Mouse (Mus musculus): ENCODE measurements around the gene Wasf3. TPM values are rescaled to one million over a fixed set of nuclear protein-coding genes. Genes with fewer than 3 reads are reported as not detected.

Gene Wasf3
- polyA plus RNA-seq, 1 experiment: not detected

DNA sequence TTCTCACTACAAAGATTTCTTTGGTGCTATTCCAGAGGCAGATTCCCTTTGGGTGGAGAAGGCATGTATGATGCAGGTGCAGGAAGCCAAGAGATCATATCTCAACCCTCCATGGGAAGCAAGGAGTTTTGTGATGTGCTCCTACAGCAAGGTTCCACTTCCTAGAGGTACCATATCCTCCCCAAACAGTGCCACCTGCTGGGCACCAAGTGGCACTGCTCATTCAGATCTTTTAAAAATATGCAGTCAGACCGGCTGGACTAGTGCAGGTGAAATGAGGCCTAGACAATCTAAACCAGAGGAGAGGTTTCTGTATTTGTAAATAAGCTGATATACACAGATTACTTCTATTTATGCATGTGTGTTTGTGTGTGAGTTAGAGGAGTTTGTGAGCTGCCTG lies 35.3 kb downstream of the Wasf3 start:
- Histone ChIP-seq H3K36me3 (ENCODE audit: control insufficient read depth, insufficient read depth) (no peaks in the 10 kb centered on the region), H3ac (ENCODE audit: control insufficient read depth, insufficient read length, low read depth) (no peak overlapping the region), H3K27me3 (ENCODE audit: control insufficient read depth, insufficient read depth, insufficient read length) (no peaks in the 10 kb centered on the region), H3K4me3 (ENCODE audit: insufficient read depth, poor library complexity, severe bottlenecking) (no peak overlapping the region), H3K79me2 (ENCODE audit: control insufficient read depth, insufficient read depth) (no peaks in the 10 kb centered on the region), H3K79me3 (ENCODE audit: low read depth) (no peaks in the 10 kb centered on the region)
- TF ChIP-seq FOSL1 (IDR thresholded peaks at IDR 0.05; ENCODE audit: insufficient read depth, low read length, poor library complexity, severe bottlenecking) (no peak), CTCF (IDR thresholded peaks at IDR 0.05; ENCODE audit: control insufficient read depth, insufficient read depth, insufficient read length) (no peak), MYOG (IDR thresholded peaks at IDR 0.05; ENCODE audit: control insufficient read depth, extremely low read depth, insufficient read length) (no peak), MYOD1 (IDR thresholded peaks at IDR 0.05; ENCODE audit: control insufficient read depth, insufficient read length, low read depth) (no peak), CEBPB (IDR thresholded peaks at IDR 0.05; ENCODE audit: low read depth) (no peak)

DNA sequence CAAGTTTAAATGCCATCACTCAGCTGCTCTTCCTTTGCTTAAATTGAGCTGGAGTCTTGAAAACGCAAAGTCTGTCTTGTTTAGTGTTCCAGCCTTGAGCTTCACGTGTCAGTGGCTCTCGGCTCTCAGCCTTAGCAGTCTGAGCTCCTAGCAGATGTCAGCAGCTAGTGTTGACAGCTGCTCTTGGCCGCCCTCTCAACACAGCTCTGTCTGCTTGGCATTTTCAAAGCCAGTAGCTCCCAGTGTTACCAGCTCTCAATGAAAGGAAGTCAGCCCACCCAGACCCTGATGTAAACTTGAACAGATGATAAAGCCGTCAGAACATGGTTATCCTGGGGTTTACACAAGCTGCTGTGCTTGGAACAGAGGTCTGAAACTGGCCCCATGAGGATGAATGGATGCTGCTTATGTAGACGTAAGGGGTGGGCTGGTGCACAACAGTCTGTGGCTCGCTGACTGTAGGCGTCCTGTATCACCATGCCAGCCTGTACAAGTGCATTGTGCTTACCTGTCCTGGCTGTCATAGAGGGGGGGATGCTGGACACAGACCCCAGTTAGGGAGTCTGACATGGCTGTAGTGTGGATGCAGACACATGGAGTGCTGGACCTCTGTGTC lies 40.0 kb downstream of the Wasf3 start:
- H3K36me3 ChIP-seq (ENCODE audit: control insufficient read depth, insufficient read depth): no peaks in the 10 kb centered on the region
- no peaks in the 10 kb centered on the region for H3K79me3 ChIP-seq (ENCODE audit: low read depth)
- no peaks in the 10 kb centered on the region for H3K79me2 ChIP-seq (ENCODE audit: control insufficient read depth, insufficient read depth)
- TF ChIP-seq CTCF (IDR thresholded peaks at IDR 0.05; ENCODE audit: control insufficient read depth, insufficient read depth, insufficient read length) (no peak), MYOD1 (IDR thresholded peaks at IDR 0.05; ENCODE audit: control insufficient read depth, insufficient read length, low read depth) (no peak), FOSL1 (IDR thresholded peaks at IDR 0.05; ENCODE audit: insufficient read depth, low read length, poor library complexity, severe bottlenecking) (no peak), CEBPB (IDR thresholded peaks at IDR 0.05; ENCODE audit: low read depth) (no peak), MAX (IDR thresholded peaks at IDR 0.05) (no peak)
- no peak overlapping the region for H3ac ChIP-seq (ENCODE audit: control insufficient read depth, insufficient read length, low read depth)
- no peak overlapping the region for H3K4me3 ChIP-seq (ENCODE audit: insufficient read depth, poor library complexity, severe bottlenecking)
- H3K27me3 ChIP-seq (ENCODE audit: control insufficient read depth, insufficient read depth, insufficient read length): no peaks in the 10 kb centered on the region

DNA sequence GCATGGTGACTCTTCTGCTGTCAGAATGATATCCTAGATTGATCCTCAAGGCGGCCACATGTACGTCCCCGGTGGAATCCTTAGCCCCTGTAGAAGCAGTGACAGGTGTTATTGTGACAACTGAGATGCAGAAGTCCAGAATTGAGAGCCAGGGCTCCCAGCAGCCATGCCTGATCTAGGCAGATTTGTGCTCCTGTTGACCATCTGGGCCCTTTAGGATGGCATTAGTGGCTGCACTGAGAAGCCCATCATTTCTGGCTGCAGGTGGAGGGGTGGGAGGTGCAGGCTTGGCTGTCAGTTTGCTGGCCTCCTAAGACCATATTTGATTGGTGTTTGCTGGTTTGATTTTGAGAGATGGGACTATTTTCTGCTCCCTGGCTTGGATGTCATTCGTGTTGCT lies 40.9 kb downstream of the Wasf3 start:
- Histone ChIP-seq H3K36me3 (ENCODE audit: control insufficient read depth, insufficient read depth) (no peaks in the 10 kb centered on the region), H3K4me3 (ENCODE audit: insufficient read depth, poor library complexity, severe bottlenecking) (no peak overlapping the region), H3K27me3 (ENCODE audit: control insufficient read depth, insufficient read depth, insufficient read length) (no peaks in the 10 kb centered on the region), H3ac (ENCODE audit: control insufficient read depth, insufficient read length, low read depth) (no peak overlapping the region), H3K79me2 (ENCODE audit: control insufficient read depth, insufficient read depth) (no peaks in the 10 kb centered on the region), H3K79me3 (ENCODE audit: low read depth) (no peaks in the 10 kb centered on the region)
- TF ChIP-seq FOSL1 (IDR thresholded peaks at IDR 0.05; ENCODE audit: insufficient read depth, low read length, poor library complexity, severe bottlenecking): no peak
- TF ChIP-seq MYOD1 (IDR thresholded peaks at IDR 0.05; ENCODE audit: control insufficient read depth, insufficient read length, low read depth): no peak
- TF ChIP-seq CTCF (IDR thresholded peaks at IDR 0.05; ENCODE audit: control insufficient read depth, insufficient read depth, insufficient read length): no peak
- TF ChIP-seq MAX (IDR thresholded peaks at IDR 0.05): no peak
- TF ChIP-seq MYOG (IDR thresholded peaks at IDR 0.05; ENCODE audit: control insufficient read depth, extremely low read depth, insufficient read length): no peak
- TF ChIP-seq CEBPB (IDR thresholded peaks at IDR 0.05; ENCODE audit: low read depth): no peak
- no peak for TF ChIP-seq USF1 (IDR thresholded peaks at IDR 0.05; ENCODE audit: low read depth)

DNA sequence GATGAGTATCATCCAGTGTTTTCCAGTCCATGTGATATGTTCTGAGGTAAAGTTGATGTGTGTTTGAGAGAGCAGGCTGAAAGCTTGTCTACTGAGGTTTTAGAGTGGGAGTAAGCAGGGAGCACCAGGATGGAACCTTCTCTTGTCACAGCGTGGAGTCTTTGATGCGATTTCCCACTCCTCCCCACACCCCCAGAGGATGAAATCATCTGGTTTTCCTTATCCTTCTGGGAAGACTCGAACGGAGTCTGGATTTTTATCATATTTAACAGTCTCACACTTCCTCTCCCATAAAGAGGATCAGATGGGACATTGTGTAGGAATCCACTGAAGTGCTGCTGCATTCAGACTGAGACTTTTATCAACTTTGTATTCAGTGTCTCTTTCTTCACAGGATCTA lies 43.3 kb downstream of the Wasf3 start:
- TF ChIP-seq MYOD1 (IDR thresholded peaks at IDR 0.05; ENCODE audit: control insufficient read depth, insufficient read length, low read depth): no peak
- no peak for TF ChIP-seq MYOG (IDR thresholded peaks at IDR 0.05; ENCODE audit: control insufficient read depth, extremely low read depth, insufficient read length)
- TF ChIP-seq CEBPB (IDR thresholded peaks at IDR 0.05; ENCODE audit: low read depth): no peak
- no peak for TF ChIP-seq CTCF (IDR thresholded peaks at IDR 0.05; ENCODE audit: control insufficient read depth, insufficient read depth, insufficient read length)
- TF ChIP-seq MAX (IDR thresholded peaks at IDR 0.05): no peak
- TF ChIP-seq FOSL1 (IDR thresholded peaks at IDR 0.05; ENCODE audit: insufficient read depth, low read length, poor library complexity, severe bottlenecking): no peak
- no peak for TF ChIP-seq USF1 (IDR thresholded peaks at IDR 0.05; ENCODE audit: low read depth)
- H3K79me2 ChIP-seq (ENCODE audit: control insufficient read depth, insufficient read depth): no peaks in the 10 kb centered on the region
- H3K36me3 ChIP-seq (ENCODE audit: control insufficient read depth, insufficient read depth): no peaks in the 10 kb centered on the region
- H3K27me3 ChIP-seq (ENCODE audit: control insufficient read depth, insufficient read depth, insufficient read length): no peaks in the 10 kb centered on the region
- no peak overlapping the region for H3K4me3 ChIP-seq (ENCODE audit: insufficient read depth, poor library complexity, severe bottlenecking)
- H3ac ChIP-seq (ENCODE audit: control insufficient read depth, insufficient read length, low read depth): no peak overlapping the region
- H3K79me3 ChIP-seq (ENCODE audit: low read depth): no peaks in the 10 kb centered on the region

DNA sequence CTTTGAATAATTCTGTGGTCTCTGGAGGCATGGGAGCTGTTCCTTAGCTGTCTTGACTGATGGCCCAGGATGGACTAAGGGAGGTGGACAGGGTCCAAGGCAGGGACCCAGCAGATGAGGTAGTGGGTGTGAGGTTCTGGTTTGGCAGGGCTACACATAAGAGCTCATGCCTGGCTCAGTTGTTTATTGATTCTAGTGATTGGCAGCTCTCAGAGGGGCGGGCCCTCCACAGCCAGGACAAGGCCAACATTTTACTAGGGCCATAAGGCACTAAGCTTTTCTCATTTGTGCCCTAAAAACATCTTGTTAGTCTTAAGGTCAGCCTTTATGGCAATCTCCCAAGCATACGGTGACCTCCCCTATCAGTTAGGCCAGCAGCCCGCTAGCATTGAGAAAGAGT lies 47.0 kb downstream of the Wasf3 start:
- no peaks in the 10 kb centered on the region for H3K36me3 ChIP-seq (ENCODE audit: control insufficient read depth, insufficient read depth)
- no peak overlapping the region for H3K4me3 ChIP-seq (ENCODE audit: insufficient read depth, poor library complexity, severe bottlenecking)
- no peaks in the 10 kb centered on the region for H3K27me3 ChIP-seq (ENCODE audit: control insufficient read depth, insufficient read depth, insufficient read length)
- no peak overlapping the region for H3ac ChIP-seq (ENCODE audit: control insufficient read depth, insufficient read length, low read depth)
- TF ChIP-seq USF1 (IDR thresholded peaks at IDR 0.05; ENCODE audit: low read depth) (no peak), FOSL1 (IDR thresholded peaks at IDR 0.05; ENCODE audit: insufficient read depth, low read length, poor library complexity, severe bottlenecking) (no peak), MYOG (IDR thresholded peaks at IDR 0.05; ENCODE audit: control insufficient read depth, extremely low read depth, insufficient read length) (no peak), CEBPB (IDR thresholded peaks at IDR 0.05; ENCODE audit: low read depth) (no peak), MYOD1 (IDR thresholded peaks at IDR 0.05; ENCODE audit: control insufficient read depth, insufficient read length, low read depth) (no peak), MAX (IDR thresholded peaks at IDR 0.05) (no peak), CTCF (IDR thresholded peaks at IDR 0.05; ENCODE audit: control insufficient read depth, insufficient read depth, insufficient read length) (no peak)
- no peaks in the 10 kb centered on the region for H3K79me2 ChIP-seq (ENCODE audit: control insufficient read depth, insufficient read depth)
- no peaks in the 10 kb centered on the region for H3K79me3 ChIP-seq (ENCODE audit: low read depth)

DNA sequence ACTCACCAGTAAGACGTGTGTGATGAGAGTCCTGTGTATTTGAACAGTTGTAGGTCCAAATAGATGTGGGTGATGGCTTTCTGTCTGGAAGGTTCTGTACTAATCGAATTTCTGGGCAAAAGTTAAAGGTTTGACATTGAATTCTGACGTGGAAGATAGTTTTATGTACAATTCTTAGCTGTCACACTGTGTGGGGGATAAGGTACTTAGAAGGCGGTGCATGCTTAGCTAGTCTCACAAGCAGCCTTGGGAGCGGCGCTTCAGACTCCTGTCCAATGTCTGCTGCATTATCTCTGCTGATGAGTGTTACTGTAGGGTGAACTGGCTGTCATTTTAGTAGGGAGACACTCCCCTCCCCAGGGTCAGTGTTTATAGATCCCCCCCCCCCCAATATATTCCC lies 47.7 kb downstream of the Wasf3 start:
- Histone ChIP-seq H3K4me3 (ENCODE audit: insufficient read depth, poor library complexity, severe bottlenecking) (no peak overlapping the region), H3K27me3 (ENCODE audit: control insufficient read depth, insufficient read depth, insufficient read length) (no peaks in the 10 kb centered on the region), H3K79me3 (ENCODE audit: low read depth) (no peaks in the 10 kb centered on the region), H3ac (ENCODE audit: control insufficient read depth, insufficient read length, low read depth) (no peak overlapping the region), H3K36me3 (ENCODE audit: control insufficient read depth, insufficient read depth) (no peaks in the 10 kb centered on the region), H3K79me2 (ENCODE audit: control insufficient read depth, insufficient read depth) (no peaks in the 10 kb centered on the region)
- TF ChIP-seq MYOG (IDR thresholded peaks at IDR 0.05; ENCODE audit: control insufficient read depth, extremely low read depth, insufficient read length) (no peak), USF1 (IDR thresholded peaks at IDR 0.05; ENCODE audit: low read depth) (no peak), CEBPB (IDR thresholded peaks at IDR 0.05; ENCODE audit: low read depth) (no peak), MAX (IDR thresholded peaks at IDR 0.05) (no peak), CTCF (IDR thresholded peaks at IDR 0.05; ENCODE audit: control insufficient read depth, insufficient read depth, insufficient read length) (no peak)

Measured in C2C12 (cell line).